Mouse (Mus musculus): ENCODE data around the gene Ric1.

DNA sequence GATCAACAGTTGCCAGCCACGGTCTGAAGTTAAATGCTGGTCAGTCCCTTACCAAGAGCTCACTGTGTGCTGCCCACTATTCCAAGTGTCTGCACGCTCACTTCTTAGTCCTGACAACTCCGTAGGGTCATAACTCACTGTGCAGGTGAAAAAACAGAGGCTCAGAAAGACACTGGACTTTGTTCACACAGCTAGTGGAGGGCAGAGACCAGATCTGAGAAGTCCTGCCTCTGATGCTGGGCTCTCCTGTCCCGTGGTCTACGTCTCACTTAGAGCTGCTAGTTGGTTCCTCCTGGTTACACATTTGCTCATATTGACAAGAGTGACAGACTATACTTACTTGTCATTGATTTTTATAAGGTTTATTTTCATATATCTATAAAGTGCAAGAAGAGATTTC, 76.9 kb downstream of the Ric1 start:
- TF ChIP-seq CTCF (IDR thresholded peaks at IDR 0.05; ENCODE audit: control insufficient read depth, insufficient read depth, insufficient read length), result no peak
- TF ChIP-seq MYOD1 (IDR thresholded peaks at IDR 0.05; ENCODE audit: control insufficient read depth, insufficient read length, low read depth), result no peak
- no peak for TF ChIP-seq MYOG (IDR thresholded peaks at IDR 0.05; ENCODE audit: control insufficient read depth, extremely low read depth, insufficient read length)
- no peak for TF ChIP-seq MAX (IDR thresholded peaks at IDR 0.05)
